Mouse (Mus musculus) bone marrow macrophage, adult 2 months (primary cell): ENCODE measurements around the gene Prodh2. TPM values are rescaled to one million over a fixed set of nuclear protein-coding genes. Genes with fewer than 3 reads are reported as not detected.
"Not testable (repeated sequence)": the region's sequence is repeated elsewhere in the genome, so short reads cannot be mapped to it uniquely, and the experiment has no call there.

Source experiments
- H3K27ac ChIP-seq: 2 replicates; pipeline ENCODE4 v1.5.1; 2012; ENCODE audit warnings: low read depth, low read length; ENCODE audit not compliant: insufficient read depth
- H3K4me1 ChIP-seq: 2 replicates; pipeline ENCODE4 v1.6.1; 2012; ENCODE audit warnings: low read length; ENCODE audit not compliant: control insufficient read depth, insufficient read depth
- H3K4me3 ChIP-seq: 2 replicates; pipeline ENCODE4 v1.5.1; 2012; ENCODE audit warnings: mild to moderate bottlenecking, low read length, moderate library complexity; ENCODE audit not compliant: insufficient read depth
- CTCF ChIP-seq: IDR thresholded peaks from 2 replicates; pipeline ENCODE4 v1.5.1; 2012; ENCODE audit warnings: low read depth, mild to moderate bottlenecking, low read length, moderate library complexity
- POLR2A ChIP-seq: IDR thresholded peaks from 2 replicates; pipeline ENCODE4 v1.6.1; 2012; ENCODE audit warnings: mild to moderate bottlenecking, low read depth, low read length, borderline replicate concordance
- polyA plus RNA-seq: library from polyadenylated mRNA; stranded (reverse); fragments of >200 nt; gene quantifications from 2 replicates; pipeline ENCODE4 v1.2.4, GENCODE M21; 2012; ENCODE audit not compliant: missing spikeins, insufficient read depth, insufficient read length

The Prodh2 gene
- polyA plus RNA-seq, 1 experiment = not detected

GRCm38 (mm10) chr7:30456911-30457628 lies 36.4 kb upstream of the Prodh2 start:
- Histone ChIP-seq H3K27ac (no peak overlapping the region), H3K4me3 (no peak overlapping the region), H3K4me1 (peaks cover 3% of the 10 kb centered on the region; the same call in 1 of the 2 replicates)
- TF ChIP-seq POLR2A = no peak
- TF ChIP-seq CTCF = no peak

- no peak within 1 kb of the TSS for H3K4me3 ChIP-seq
- peaks cover 3% of the 10 kb centered on the region; the same call in 1 of the 2 replicates for H3K4me1 ChIP-seq
- no peak within 1 kb of the TSS for H3K27ac ChIP-seq
- TF ChIP-seq POLR2A = no peak
- TF ChIP-seq CTCF = no peak
Observed at GRCm38 (mm10) chr7:30457629-30458330, 35.6 kb upstream of the Prodh2 start, which contains the start of the genes Kirrel2 and Nphs1. TSS of gene Kirrel2 (minus strand) at chr7:30457690. TSS of gene Nphs1 (plus strand) at chr7:30458315.

GRCm38 (mm10) chr7:30459484-30459883 lies 33.9 kb upstream of the Prodh2 start:
- Histone ChIP-seq H3K27ac (no peak overlapping the region), H3K4me3 (no peak overlapping the region), H3K4me1 (no peaks in the 10 kb centered on the region)
- no peak for TF ChIP-seq CTCF
- TF ChIP-seq POLR2A = no peak

- Histone ChIP-seq H3K4me3 (no peak overlapping the region), H3K27ac (no peak overlapping the region), H3K4me1 (no peaks in the 10 kb centered on the region)
- TF ChIP-seq POLR2A (no peak), CTCF (no peak)
Observed at GRCm38 (mm10) chr7:30463568-30463967, 29.9 kb upstream of the Prodh2 start.

- TF ChIP-seq POLR2A (no peak), CTCF (no peak)
- Histone ChIP-seq H3K4me3 (no peak overlapping the region), H3K4me1 (no peaks in the 10 kb centered on the region), H3K27ac (no peak overlapping the region)
Observed at GRCm38 (mm10) chr7:30463996-30464395, 29.4 kb upstream of the Prodh2 start.

DNA sequence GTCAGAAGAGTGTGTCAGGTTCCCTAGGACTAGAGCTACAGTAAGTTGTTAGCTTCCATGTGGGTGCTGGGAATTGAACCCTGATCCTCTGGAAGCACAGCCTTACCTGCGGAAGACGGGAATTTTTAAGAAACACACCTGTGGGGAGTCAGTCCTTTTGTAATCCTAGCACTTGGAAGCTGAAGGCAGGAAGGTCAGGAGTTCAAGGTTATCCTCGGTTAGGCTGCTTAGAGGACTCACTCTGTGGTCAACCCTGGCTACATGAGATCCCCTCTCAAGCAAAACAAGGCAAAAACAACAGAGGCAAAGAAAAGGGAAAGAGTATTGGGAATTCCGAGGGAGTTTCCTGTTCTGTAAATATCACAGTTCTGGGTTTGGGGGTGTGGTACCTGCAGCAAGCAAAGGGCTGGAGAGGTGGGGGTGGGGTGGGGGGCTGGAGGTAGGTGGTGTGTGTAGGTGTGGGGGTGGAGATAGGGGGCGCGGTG lies 28.6 kb upstream of the Prodh2 start:
- TF ChIP-seq POLR2A = no peak
- TF ChIP-seq CTCF = no peak
- no peaks in the 10 kb centered on the region for H3K4me1 ChIP-seq
- H3K4me3 ChIP-seq = no peak overlapping the region
- no peak overlapping the region for H3K27ac ChIP-seq

DNA sequence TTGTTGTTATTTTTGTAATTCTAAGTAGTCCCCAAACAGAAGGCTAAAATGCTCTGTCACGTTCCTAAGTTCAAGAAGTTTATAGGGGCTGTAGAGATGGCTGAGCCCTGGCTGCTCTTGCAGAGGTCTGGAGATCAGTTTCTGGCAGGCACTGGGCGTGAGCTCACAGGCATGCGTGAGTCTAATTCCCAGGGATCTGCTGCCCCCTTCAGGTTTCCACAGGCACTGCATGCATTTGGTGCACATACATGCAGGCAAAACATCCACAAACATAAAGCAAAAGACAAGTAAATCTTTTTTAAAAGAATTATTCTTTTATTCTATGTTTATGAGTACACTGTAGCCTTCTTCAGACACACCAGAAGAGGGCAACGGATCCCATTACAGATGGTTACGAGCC lies 21.0 kb upstream of the Prodh2 start:
- no peak overlapping the region for H3K4me3 ChIP-seq
- TF ChIP-seq POLR2A (no peak), CTCF (peak; percentile 44)
- H3K27ac ChIP-seq = no peak overlapping the region
- no peaks in the 10 kb centered on the region for H3K4me1 ChIP-seq

DNA sequence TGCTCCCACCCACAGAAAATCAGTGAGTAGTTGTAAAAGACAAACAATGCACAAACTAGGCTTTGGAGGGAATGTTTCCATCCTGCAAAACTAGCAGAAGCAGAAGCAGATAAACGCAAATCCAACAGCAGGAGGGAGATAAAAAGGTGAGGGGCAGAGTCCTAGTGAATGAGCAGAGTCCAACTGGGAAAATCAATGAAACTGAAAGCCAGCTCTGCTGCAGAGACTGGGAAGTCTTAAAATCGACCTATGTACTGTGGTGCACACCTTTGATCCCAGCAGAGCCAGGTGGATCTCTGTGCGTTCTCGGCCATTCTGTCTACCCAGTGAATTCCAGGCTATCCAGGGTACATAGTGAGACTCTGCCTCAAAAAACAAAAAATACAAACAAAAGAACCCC lies 18.4 kb upstream of the Prodh2 start:
- no peaks in the 10 kb centered on the region for H3K4me1 ChIP-seq
- H3K4me3 ChIP-seq = no peak overlapping the region
- no peak for TF ChIP-seq CTCF
- TF ChIP-seq POLR2A = no peak
- no peak overlapping the region for H3K27ac ChIP-seq

- not testable (repeated sequence) for H3K4me3 ChIP-seq, H3K27ac ChIP-seq, H3K4me1 ChIP-seq
Observed at GRCm38 (mm10) chr7:30476136-30476535, 17.3 kb upstream of the Prodh2 start.
